Mouse (Mus musculus) E14TG2a.4 (cell line): ENCODE measurements around the gene Col6a4.

Source experiments
- CTCF ChIP-seq: conservative IDR thresholded peaks from 2 replicates; pipeline ENCODE4 v1.5.1; 2014; ENCODE audit warnings: low read length
- NANOG ChIP-seq: IDR thresholded peaks from 2 replicates; pipeline ENCODE4 v1.6.1; 2014; ENCODE audit warnings: borderline replicate concordance, low read length, mixed read lengths
- POU5F1 ChIP-seq: IDR thresholded peaks from 2 replicates; pipeline ENCODE4 v1.6.1; 2014; ENCODE audit warnings: low read length, borderline replicate concordance

DNA sequence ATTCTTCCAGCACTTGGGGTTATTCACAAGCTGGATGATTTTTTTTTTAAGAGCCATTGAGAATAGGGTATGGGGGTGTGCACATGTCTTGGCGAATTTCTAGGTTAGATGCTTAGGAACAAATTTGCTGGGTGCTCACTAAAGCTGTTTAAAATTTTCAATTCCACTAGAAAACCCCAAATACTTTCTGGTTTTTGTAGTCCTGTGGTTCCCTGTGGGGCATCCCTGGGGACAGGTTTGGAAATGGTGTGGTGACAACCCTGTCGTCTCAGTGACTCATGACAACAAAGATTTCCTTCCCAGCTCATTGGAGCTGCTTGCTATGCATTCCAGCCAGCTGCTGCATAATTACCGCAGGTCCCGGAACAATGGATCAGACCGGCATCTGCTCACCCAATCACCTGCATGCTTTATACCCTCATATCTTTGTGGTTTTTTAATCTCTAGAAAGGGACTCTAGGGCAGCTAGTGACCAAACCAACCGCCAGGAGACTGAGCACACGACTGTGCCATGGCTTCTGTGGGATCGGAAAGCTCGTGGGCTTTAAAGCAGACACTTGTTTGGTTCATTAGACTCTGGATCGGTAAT is 111.6 kb downstream of the Col6a4 start:
- TF ChIP-seq CTCF, result no peak
- no peak for TF ChIP-seq NANOG
- TF ChIP-seq POU5F1, result no peak
